Mouse (Mus musculus) hindbrain, embryonic 14.5 days (tissue): Measurements from ENCODE around the gene 2210011C24Rik. TPM values are rescaled to one million over a fixed set of nuclear protein-coding genes. Genes with fewer than 3 reads are reported as not detected.

ENCODE experiments used
- ATAC-seq: fragments of 200-750 bp; cut with Nextera tagmentation; 2 replicates; pipeline ENCODE4 v1.8.0; 2017; ENCODE audit warnings: moderate number of reproducible peaks, mild to moderate bottlenecking, moderate TSS enrichment, moderate library complexity; ENCODE audit not compliant: low FRiP score
- DNase-seq: peaks from one replicate; pipeline ENCODE4 v3.0.0-alpha.2; 2015; ENCODE audit warnings: low spot score
- H3K27ac ChIP-seq: fragments of 300-500 bp; sonication (generic); 2 replicates; pipeline ENCODE4 v1.5.1; 2014; ENCODE audit warnings: mild to moderate bottlenecking, moderate library complexity
- H3K27me3 ChIP-seq: fragments of 300-500 bp; sonication (generic); 2 replicates; pipeline ENCODE4 v1.6.1; 2014; ENCODE audit warnings: mild to moderate bottlenecking, low read length, mixed read lengths; ENCODE audit not compliant: control insufficient read depth, insufficient read depth
- H3K36me3 ChIP-seq: fragments of 300-500 bp; sonication (generic); replicated peaks from 2 replicates; pipeline ENCODE4 v1.6.1; 2014; ENCODE audit not compliant: control insufficient read depth, insufficient read depth
- H3K4me1 ChIP-seq: fragments of 300-500 bp; sonication (generic); replicated peaks from 2 replicates; pipeline ENCODE4 v1.6.1; 2014; ENCODE audit warnings: antibody characterized with exemption, low read length, mixed read lengths; ENCODE audit not compliant: control insufficient read depth, insufficient read depth
- H3K4me2 ChIP-seq: fragments of 300-500 bp; sonication (generic); replicated peaks from 2 replicates; pipeline ENCODE4 v1.6.1; 2014; ENCODE audit warnings: mild to moderate bottlenecking, moderate library complexity
- H3K4me3 ChIP-seq: fragments of 300-500 bp; sonication (generic); replicated peaks from 2 replicates; pipeline ENCODE4 v1.5.1; 2014; ENCODE audit warnings: mild to moderate bottlenecking, low read length
- H3K9ac ChIP-seq: fragments of 300-500 bp; sonication (generic); 2 replicates; pipeline ENCODE4 v1.6.1; 2014
- H3K9me3 ChIP-seq: fragments of 300-500 bp; sonication (generic); 2 replicates; pipeline ENCODE4 v1.6.1; 2016; ENCODE audit warnings: low read length; ENCODE audit not compliant: control insufficient read depth
- WGBS: fragments of 180-500 bp; shearing (Covaris S2); extraction: QIAGEN DNeasy Blood & Tissue Kit; methylation state at CpG from one replicate; pipeline ENCODE4 v1.1.7; 2014; 5-methylcytosine and 5-hydroxymethylcytosine counted together
- polyA plus RNA-seq: library from polyadenylated mRNA; unstranded; fragments of >200 nt; fragmentation: Nextera tagmentation; extraction: Ambion mirVana; gene quantifications from 2 replicates; pipeline ENCODE4 v1.2.1, GENCODE M21; 2014

2210011C24Rik gene
- polyA plus RNA-seq, result 0.52 and 0.77 TPM in 2 replicates

DNA sequence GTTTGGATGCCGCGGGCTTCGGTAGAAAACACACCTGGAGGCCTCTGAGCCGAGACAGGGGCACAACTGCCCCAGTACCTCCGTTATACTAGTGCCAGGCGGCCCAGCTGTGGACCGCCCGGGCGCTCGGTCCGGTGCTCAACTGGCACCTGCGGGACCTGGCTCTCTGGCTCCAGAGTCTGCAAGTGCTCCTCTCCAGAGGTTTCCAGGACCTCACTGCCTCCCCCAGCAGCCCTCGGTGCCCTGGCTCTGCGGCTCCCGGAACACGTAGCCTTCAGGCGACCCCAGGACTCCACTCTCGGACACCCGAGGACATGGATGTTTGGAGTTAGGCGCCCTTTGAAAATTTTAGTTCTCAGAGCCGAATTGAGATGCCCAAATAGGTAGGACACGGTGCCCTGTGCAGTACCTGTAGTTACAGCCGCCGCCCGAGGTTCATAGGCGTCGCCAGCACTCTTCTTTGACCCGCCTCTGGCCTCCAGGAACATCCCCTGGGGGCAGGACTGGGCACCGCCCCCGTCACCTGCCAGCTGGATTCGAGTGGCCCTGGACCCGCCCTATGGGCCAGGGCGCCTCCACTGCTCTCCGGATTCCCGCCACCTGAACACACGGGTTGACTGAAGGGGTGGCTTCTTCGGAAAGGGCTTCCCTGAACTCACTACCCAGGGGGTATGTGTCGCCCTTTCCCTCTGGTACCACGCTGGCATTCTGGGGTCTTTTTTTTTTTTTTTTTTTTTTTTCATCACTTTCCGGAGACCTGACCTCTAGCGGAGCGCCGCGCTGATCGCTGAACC, at the start of gene 2210011C24Rik:
2210011C24Rik (minus strand) TSS at position 467 of the 794 bp plus-strand sequence.
- H3K4me1 ChIP-seq, result peaks cover 22% of the 10 kb centered on the region
- 1% methylated on average over 45 of the region's 45 CpGs for WGBS
- H3K9me3 ChIP-seq, result no peaks in the 10 kb centered on the region
- H3K27ac ChIP-seq, result no peak within 1 kb of the TSS
- DNase-seq (no peak), ATAC-seq (no peak)
- H3K4me2 ChIP-seq, result peak within 1 kb of the TSS; percentile 99
- H3K36me3 ChIP-seq, result no peaks in the 10 kb centered on the region
- peak within 1 kb of the TSS; percentile 54 for H3K4me3 ChIP-seq
- peaks cover 37% of the 10 kb centered on the region for H3K27me3 ChIP-seq
- peak within 1 kb of the TSS; percentile 59 for H3K9ac ChIP-seq

DNA sequence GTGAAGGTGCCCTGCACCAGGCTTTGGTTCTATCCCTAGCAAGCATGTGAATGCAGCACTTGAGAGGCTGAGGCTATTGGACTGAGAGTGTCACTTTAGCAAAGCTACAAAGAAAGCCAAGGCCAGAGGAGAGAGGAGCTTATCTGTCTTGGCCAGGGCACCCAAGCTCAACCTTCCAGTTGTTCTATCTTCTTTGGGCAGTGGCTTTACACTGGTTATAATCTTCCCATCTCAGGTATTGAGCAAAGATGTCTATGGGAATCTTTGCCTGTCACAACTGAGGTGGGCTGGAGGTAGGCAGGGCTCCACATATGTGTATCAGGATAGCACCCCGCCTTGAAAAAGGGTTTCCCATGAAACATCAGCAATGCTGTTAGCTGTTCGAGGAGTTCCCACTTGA, 48.3 kb upstream of the 2210011C24Rik start:
- no peak overlapping the region for H3K9ac ChIP-seq
- H3K36me3 ChIP-seq, result no peaks in the 10 kb centered on the region
- no peaks in the 10 kb centered on the region for H3K9me3 ChIP-seq
- H3K4me1 ChIP-seq, result no peaks in the 10 kb centered on the region
- H3K4me2 ChIP-seq, result no peak overlapping the region
- no peak for ATAC-seq
- no peak overlapping the region for H3K4me3 ChIP-seq
- WGBS, result 89% methylated on average over 2 of the region's 2 CpGs
- DNase-seq, result no peak
- no peak overlapping the region for H3K27ac ChIP-seq
- H3K27me3 ChIP-seq, result no peaks in the 10 kb centered on the region

DNA sequence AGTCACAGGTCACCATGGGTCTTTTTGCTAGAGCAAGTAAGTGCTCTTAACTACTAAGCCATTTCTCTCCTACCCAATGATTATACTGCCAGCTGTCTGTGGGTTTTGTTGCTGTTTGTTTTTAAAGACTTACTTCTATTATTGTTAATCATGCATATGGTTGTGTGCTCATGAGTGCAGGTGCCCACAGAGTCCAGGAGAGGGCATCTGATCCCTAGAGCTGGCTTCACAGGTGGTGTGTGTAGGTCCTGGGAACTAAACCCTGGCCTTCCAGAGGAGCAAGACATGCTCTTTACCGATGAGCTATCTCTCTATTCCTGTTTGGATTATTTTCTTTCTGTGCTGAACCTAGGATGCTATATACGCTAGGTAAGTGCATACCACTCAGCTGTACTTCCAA, 47.3 kb upstream of the 2210011C24Rik start:
- no peaks in the 10 kb centered on the region for H3K9me3 ChIP-seq
- no peaks in the 10 kb centered on the region for H3K4me1 ChIP-seq
- H3K4me3 ChIP-seq, result no peak overlapping the region
- no peak overlapping the region for H3K9ac ChIP-seq
- no peaks in the 10 kb centered on the region for H3K27me3 ChIP-seq
- no peaks in the 10 kb centered on the region for H3K36me3 ChIP-seq
- no peak overlapping the region for H3K4me2 ChIP-seq
- WGBS, result 95% methylated on average over 2 of the region's 2 CpGs
- ATAC-seq (no peak), DNase-seq (no peak)
- no peak overlapping the region for H3K27ac ChIP-seq

DNA sequence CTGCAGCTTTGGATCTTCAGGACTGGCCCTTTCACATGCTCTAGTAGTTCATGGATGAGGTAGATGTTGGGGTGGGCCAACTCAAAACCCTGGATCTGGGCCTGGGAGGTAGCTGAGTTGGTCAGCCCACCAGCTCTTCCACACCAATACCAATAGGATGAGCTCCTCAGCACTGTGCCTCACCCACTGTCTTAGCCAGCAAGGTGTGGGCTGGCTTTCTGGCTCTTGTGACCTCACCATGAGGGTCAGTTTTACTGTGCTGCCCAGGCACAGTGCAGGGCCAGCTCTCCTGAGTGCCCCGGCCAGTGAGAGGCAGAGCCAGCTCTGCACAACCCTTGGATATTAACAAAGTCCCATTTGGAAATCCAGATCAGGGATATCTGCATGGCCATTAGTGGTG, 45.9 kb upstream of the 2210011C24Rik start:
- WGBS, result 90% methylated on average over 1 of the region's 1 CpGs
- H3K4me3 ChIP-seq, result no peak overlapping the region
- no peaks in the 10 kb centered on the region for H3K36me3 ChIP-seq
- H3K27ac ChIP-seq, result no peak overlapping the region
- no peaks in the 10 kb centered on the region for H3K9me3 ChIP-seq
- ATAC-seq (no peak), DNase-seq (no peak)
- no peak overlapping the region for H3K9ac ChIP-seq
- H3K4me1 ChIP-seq, result no peaks in the 10 kb centered on the region
- H3K4me2 ChIP-seq, result no peak overlapping the region
- no peaks in the 10 kb centered on the region for H3K27me3 ChIP-seq

DNA sequence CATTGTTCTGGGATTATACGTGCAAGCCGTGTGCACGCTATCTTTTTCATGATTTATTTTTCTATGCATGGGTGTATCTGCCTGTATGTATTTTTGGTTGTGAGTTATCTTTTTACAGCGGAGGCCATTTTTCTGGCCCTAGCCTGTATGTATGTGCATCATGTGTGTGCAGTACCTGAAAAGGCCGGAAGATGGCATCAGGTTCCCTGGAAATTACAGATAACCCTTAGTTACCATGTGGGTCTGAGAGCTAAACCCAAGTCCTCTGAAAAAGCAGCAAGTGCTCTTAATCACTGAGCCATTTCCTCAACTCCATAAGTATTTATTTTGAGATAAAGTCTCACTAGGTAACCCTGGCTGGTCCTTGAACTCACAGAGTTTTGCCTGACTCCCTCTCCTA, 41.3 kb upstream of the 2210011C24Rik start:
- no peaks in the 10 kb centered on the region for H3K4me1 ChIP-seq
- H3K9ac ChIP-seq, result no peak overlapping the region
- no peak overlapping the region for H3K4me3 ChIP-seq
- 96% methylated on average over 5 of the region's 5 CpGs for WGBS
- H3K27ac ChIP-seq, result no peak overlapping the region
- ATAC-seq (no peak), DNase-seq (no peak)
- no peaks in the 10 kb centered on the region; the same call in 1 of the 2 replicates for H3K27me3 ChIP-seq
- no peaks in the 10 kb centered on the region for H3K36me3 ChIP-seq
- no peak overlapping the region for H3K4me2 ChIP-seq
- no peaks in the 10 kb centered on the region for H3K9me3 ChIP-seq

DNA sequence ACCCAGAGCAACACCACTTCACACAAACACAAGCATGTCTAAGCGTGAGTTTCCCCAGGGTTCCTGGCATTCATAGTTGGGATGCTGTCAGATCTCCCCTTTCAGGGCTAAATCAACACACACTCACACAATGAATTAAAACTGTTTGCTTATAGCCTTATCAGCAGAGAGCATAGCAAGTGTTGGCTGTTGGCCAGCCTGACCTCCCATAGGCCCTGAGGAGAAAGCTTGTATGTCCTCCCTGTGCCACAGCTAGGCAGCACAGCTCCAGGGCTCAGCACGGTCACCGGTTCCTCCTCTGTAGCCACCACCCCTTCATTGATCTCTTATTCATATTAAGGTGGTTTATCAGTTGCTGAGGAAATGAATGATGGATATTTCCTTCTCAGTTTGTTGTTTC, 40.8 kb upstream of the 2210011C24Rik start:
- Histone ChIP-seq H3K4me2 (no peak overlapping the region), H3K27me3 (no peaks in the 10 kb centered on the region; the same call in 1 of the 2 replicates), H3K4me3 (no peak overlapping the region), H3K9me3 (no peaks in the 10 kb centered on the region), H3K9ac (no peak overlapping the region), H3K36me3 (no peaks in the 10 kb centered on the region), H3K27ac (no peak overlapping the region), H3K4me1 (no peaks in the 10 kb centered on the region)
- no peak for ATAC-seq
- DNase-seq, result no peak
- 77% methylated on average over 3 of the region's 3 CpGs for WGBS

DNA sequence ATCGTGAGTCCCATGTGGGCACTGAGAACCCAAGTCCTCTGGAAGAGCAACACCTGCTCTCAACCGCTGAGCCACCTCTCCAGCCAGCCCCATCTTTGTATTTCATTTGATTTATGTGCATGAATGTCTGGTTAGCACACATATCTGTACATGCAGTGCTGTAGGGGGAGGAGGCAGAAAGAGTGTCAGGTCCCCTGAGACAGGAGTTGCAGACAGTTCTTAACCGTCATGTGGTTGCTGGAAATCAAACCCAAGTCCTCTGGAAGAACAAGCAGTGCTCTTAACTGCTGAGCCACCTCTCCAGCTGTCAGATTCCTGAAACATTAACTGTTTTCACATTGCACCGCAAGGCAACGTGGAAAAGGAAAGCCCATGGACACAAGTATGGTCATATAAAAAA, 36.2 kb upstream of the 2210011C24Rik start:
- Histone ChIP-seq H3K4me1 (no peaks in the 10 kb centered on the region), H3K4me2 (no peak overlapping the region), H3K4me3 (no peak overlapping the region), H3K36me3 (no peaks in the 10 kb centered on the region), H3K9ac (no peak overlapping the region), H3K27me3 (peaks cover 34% of the 10 kb centered on the region), H3K27ac (no peak overlapping the region), H3K9me3 (no peaks in the 10 kb centered on the region)
- ATAC-seq (no peak), DNase-seq (no peak)
- WGBS, result 80% methylated on average over 5 of the region's 5 CpGs

DNA sequence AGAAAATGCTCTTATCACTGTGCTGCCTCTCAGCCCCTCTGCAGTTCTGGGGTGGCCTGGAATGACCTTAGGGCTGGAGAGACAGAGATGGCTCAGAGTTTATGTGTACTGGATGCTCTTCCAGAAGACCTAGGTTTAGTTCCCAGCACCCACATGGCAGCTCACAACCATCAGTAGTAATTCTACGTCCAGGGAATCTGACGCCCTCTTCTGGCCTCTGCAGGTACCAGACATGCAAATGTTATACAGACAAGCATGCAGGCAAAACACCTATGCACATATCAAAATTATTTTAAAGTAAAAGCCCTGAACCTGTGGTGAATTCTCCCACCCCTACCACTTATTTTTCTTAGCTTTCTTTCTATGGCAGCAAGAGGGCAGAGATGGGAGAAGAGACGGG, 34.5 kb upstream of the 2210011C24Rik start:
- Histone ChIP-seq H3K4me2 (no peak overlapping the region), H3K4me1 (peaks cover 11% of the 10 kb centered on the region; the same call in 1 of the 2 replicates), H3K36me3 (no peaks in the 10 kb centered on the region), H3K27ac (no peak overlapping the region), H3K9me3 (no peaks in the 10 kb centered on the region), H3K9ac (no peak overlapping the region), H3K4me3 (no peak overlapping the region), H3K27me3 (peaks cover 50% of the 10 kb centered on the region)
- 87% methylated on average over 3 of the region's 3 CpGs for WGBS
- ATAC-seq, result no peak
- DNase-seq, result no peak

DNA sequence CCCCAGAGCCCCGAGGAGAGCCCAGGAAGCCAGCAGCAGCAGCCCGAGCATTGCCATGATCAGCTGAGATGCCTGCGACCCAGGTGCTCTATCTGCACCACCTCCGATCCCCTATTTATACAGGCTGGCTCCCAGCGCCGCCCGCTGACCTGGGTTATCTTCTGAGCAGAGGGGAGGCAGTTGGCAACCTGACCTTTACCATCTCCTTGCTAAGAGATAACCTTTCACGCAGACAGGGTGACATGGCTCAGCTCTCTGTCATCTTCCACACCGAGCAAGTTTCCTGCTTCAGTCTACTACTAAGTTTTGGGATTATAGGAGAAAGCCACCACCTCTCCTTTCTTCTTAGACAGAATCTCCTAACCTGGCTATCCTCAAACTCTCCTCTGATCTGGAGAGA, 32.9 kb upstream of the 2210011C24Rik start, which contains the start of gene Rln3:
Rln3 (minus strand) TSS at position 101 of the 400 bp plus-strand sequence.
- no peak for ATAC-seq
- Histone ChIP-seq H3K4me1 (peaks cover 11% of the 10 kb centered on the region; the same call in 1 of the 2 replicates), H3K27ac (no peak within 1 kb of the TSS), H3K36me3 (no peaks in the 10 kb centered on the region), H3K9me3 (no peaks in the 10 kb centered on the region), H3K27me3 (peaks cover 60% of the 10 kb centered on the region), H3K9ac (no peak within 1 kb of the TSS), H3K4me2 (no peak within 1 kb of the TSS), H3K4me3 (no peak within 1 kb of the TSS)
- 9% methylated on average over 9 of the region's 9 CpGs for WGBS
- DNase-seq, result no peak
